Mouse (Mus musculus): ENCODE measurements around the gene Slc35d2.

DNA sequence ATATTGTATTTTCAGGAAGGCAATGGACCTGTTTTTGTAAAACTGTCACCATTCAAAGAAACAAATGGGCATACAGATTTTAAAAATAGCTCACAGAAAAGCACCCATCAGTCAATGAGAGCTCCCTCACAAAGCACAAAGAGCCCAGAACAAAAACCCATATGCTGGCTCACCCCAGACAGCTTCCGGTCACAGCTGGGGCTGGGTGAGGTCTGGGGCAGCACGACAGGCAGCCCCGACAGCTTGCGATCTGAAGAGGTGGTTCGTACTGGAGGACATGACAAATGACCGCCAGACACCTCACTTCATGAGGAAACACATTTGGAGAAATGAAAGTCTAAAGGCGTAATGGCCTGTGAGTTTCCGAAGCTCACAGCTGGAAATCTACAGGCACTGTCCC, 21.6 kb downstream of the Slc35d2 start:
- TF ChIP-seq CTCF (IDR thresholded peaks at IDR 0.05; ENCODE audit: control insufficient read depth, insufficient read depth, insufficient read length) = no peak
- TF ChIP-seq USF1 (IDR thresholded peaks at IDR 0.05; ENCODE audit: low read depth) = no peak
